Mouse (Mus musculus) limb, embryonic 15.5 days (tissue): ENCODE measurements at regions not wholly inside any gene's neighbourhood (a gene's known extent, or its start where the extent isn't known, plus 50 kb on each side); places are given as distances from the start of the nearest gene placed in this dataset.

Experiments used
- ATAC-seq: fragments of 200-750 bp; cut with Nextera tagmentation; 2 replicates; pipeline ENCODE4 v1.8.0; 2017; ENCODE audit warnings: low read depth, moderate TSS enrichment; ENCODE audit not compliant: insufficient number of reproducible peaks, low FRiP score, low TSS enrichment
- H3K27ac ChIP-seq: fragments of 300-500 bp; sonication (generic); 2 replicates; pipeline ENCODE4 v1.5.1; 2015; ENCODE audit warnings: moderate library complexity, mild to moderate bottlenecking, inconsistent platforms
- H3K27me3 ChIP-seq: fragments of 300-500 bp; sonication (generic); 2 replicates; pipeline ENCODE4 v1.6.1; 2015; ENCODE audit warnings: inconsistent platforms
- H3K36me3 ChIP-seq: fragments of 300-500 bp; sonication (generic); 2 replicates; pipeline ENCODE4 v1.6.1; 2015; ENCODE audit warnings: inconsistent platforms
- H3K4me1 ChIP-seq: fragments of 300-500 bp; sonication (generic); 2 replicates; pipeline ENCODE4 v1.6.1; 2015; ENCODE audit warnings: inconsistent platforms
- H3K4me2 ChIP-seq: fragments of 300-500 bp; sonication (generic); 2 replicates; pipeline ENCODE4 v1.6.1; 2015; ENCODE audit warnings: mild to moderate bottlenecking, inconsistent platforms
- H3K4me3 ChIP-seq: fragments of 300-500 bp; sonication (generic); 2 replicates; pipeline ENCODE4 v1.5.1; 2015; ENCODE audit warnings: mild to moderate bottlenecking, inconsistent platforms
- H3K9ac ChIP-seq: fragments of 300-500 bp; sonication (generic); 2 replicates; pipeline ENCODE4 v1.6.1; 2015; ENCODE audit warnings: inconsistent platforms
- H3K9me3 ChIP-seq: fragments of 300-500 bp; sonication (generic); 2 replicates; pipeline ENCODE4 v1.6.1; 2016; ENCODE audit warnings: inconsistent platforms
- WGBS: fragments of 180-500 bp; shearing (Covaris S2); methylation state at CpG from one replicate; pipeline ENCODE4 v1.1.7; 2015; 5-methylcytosine and 5-hydroxymethylcytosine counted together

GRCm38 (mm10) chr5:54211457-54211856 lies 213.2 kb downstream of the Stim2 start:
- Histone ChIP-seq H3K27ac (no peak overlapping the region), H3K4me3 (no peak overlapping the region), H3K4me1 (no peaks in the 10 kb centered on the region), H3K4me2 (no peak overlapping the region), H3K36me3 (no peaks in the 10 kb centered on the region), H3K9me3 (no peaks in the 10 kb centered on the region), H3K27me3 (no peaks in the 10 kb centered on the region), H3K9ac (no peak overlapping the region)
- no peak for ATAC-seq

- Histone ChIP-seq H3K9ac (no peak overlapping the region), H3K4me1 (no peaks in the 10 kb centered on the region), H3K9me3 (no peaks in the 10 kb centered on the region), H3K4me2 (no peak overlapping the region), H3K4me3 (no peak overlapping the region), H3K36me3 (no peaks in the 10 kb centered on the region), H3K27ac (no peak overlapping the region), H3K27me3 (no peaks in the 10 kb centered on the region)
- WGBS, result 53% methylated on average over 5 of the region's 5 CpGs
- no peak for ATAC-seq
These were observed 213.8 kb downstream of the Stim2 start for GRCm38 (mm10) chr5:54212038-54212589.

DNA sequence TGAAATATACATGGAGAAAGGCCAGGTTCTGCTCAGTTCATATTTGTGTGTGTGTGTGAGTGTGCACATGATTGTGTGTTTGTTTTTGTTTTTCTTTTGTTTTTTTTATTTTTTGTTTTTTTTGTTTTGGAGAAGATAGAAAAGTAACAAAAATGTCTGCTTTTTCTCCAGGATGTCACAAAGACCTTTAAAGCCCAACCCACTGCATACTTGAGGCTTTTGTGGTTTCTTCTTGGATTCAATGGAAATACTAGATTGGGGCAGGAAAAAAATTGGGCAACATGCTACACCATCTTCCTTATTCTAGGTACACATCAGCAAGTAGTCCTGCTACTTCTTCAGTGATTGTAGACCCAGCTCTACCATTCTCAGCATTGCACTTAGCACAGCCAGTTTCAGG lies 226.7 kb downstream of the Stim2 start:
- H3K27ac ChIP-seq, result no peak overlapping the region
- no peak overlapping the region for H3K4me3 ChIP-seq
- no peaks in the 10 kb centered on the region for H3K36me3 ChIP-seq
- no peaks in the 10 kb centered on the region for H3K27me3 ChIP-seq
- ATAC-seq, result no peak
- H3K4me1 ChIP-seq, result no peaks in the 10 kb centered on the region
- H3K9ac ChIP-seq, result no peak overlapping the region
- H3K4me2 ChIP-seq, result no peak overlapping the region
- H3K9me3 ChIP-seq, result no peaks in the 10 kb centered on the region

DNA sequence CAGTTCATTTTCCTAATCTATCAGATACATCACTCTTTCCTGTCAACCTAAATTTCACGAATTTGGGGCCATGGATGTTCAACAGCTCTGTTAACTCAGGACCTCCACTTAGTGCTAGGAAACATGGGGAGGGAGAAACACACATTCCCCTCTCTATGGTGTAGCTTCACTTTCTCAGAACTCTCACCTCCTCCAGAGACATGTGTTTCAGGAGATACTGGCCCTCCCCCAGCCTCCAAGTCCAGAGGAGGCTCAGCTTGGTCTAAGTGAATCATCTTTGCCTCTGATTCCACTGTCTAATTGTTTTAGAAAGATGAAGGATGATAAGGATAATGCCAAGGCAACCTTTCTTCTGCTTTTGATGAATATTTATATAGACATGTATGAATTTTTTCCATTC lies 236.3 kb downstream of the Stim2 start:
- 73% methylated on average over 1 of the region's 1 CpGs for WGBS
- Histone ChIP-seq H3K4me3 (no peak overlapping the region), H3K4me1 (no peaks in the 10 kb centered on the region), H3K27me3 (no peaks in the 10 kb centered on the region), H3K9me3 (no peaks in the 10 kb centered on the region), H3K36me3 (no peaks in the 10 kb centered on the region), H3K4me2 (no peak overlapping the region), H3K27ac (no peak overlapping the region), H3K9ac (no peak overlapping the region)
- ATAC-seq, result no peak

DNA sequence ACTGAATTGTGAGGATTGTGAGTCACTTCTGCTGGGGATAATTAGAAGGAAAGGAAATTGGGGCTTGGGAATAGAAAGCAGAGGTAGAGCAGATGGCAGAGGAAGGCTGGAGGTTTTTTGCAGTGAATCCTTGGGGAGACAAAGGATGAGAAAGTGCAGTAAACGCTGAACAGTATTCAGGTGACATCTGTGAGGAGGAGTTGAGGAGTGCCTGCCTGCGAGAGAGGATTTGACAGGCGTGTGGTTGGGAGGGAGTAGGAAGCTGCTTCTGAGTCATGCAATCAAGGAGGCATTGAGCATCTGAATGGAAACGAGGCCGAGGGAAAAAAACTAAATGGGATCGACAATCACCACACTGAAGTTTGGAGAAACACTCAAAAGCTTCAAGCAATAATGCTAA lies 236.9 kb downstream of the Stim2 start:
- H3K27ac ChIP-seq, result no peak overlapping the region
- ATAC-seq, result no peak
- 62% methylated on average over 6 of the region's 6 CpGs for WGBS
- H3K4me1 ChIP-seq, result no peaks in the 10 kb centered on the region
- no peaks in the 10 kb centered on the region for H3K27me3 ChIP-seq
- H3K4me2 ChIP-seq, result no peak overlapping the region
- H3K9ac ChIP-seq, result no peak overlapping the region
- no peaks in the 10 kb centered on the region for H3K36me3 ChIP-seq
- no peak overlapping the region for H3K4me3 ChIP-seq
- no peaks in the 10 kb centered on the region for H3K9me3 ChIP-seq

DNA sequence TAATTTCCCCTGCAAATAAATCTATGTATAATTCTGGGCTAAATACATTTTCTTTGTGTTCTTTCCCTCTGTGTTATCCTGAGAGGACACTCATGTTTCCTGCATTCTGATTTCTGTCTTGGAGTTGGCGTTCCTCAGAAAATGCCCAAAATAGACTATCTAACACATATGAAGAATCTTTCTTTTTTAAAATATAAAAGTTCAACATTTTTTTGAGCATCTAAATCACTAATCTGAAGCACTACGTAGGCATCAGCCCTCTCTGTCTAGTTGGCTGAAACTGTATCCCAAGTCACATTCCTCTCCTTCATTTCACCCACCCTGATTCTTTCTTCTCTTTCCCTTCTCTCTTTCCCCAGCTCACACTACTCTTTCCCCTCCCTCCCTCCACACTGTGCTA lies 238.9 kb downstream of the Stim2 start:
- no peak overlapping the region for H3K4me2 ChIP-seq
- no peaks in the 10 kb centered on the region for H3K36me3 ChIP-seq
- ATAC-seq, result no peak
- H3K27me3 ChIP-seq, result no peaks in the 10 kb centered on the region
- WGBS, result 86% methylated on average over 2 of the region's 2 CpGs
- H3K4me3 ChIP-seq, result no peak overlapping the region
- H3K9me3 ChIP-seq, result no peaks in the 10 kb centered on the region
- no peaks in the 10 kb centered on the region for H3K4me1 ChIP-seq
- H3K9ac ChIP-seq, result no peak overlapping the region
- no peak overlapping the region for H3K27ac ChIP-seq

DNA sequence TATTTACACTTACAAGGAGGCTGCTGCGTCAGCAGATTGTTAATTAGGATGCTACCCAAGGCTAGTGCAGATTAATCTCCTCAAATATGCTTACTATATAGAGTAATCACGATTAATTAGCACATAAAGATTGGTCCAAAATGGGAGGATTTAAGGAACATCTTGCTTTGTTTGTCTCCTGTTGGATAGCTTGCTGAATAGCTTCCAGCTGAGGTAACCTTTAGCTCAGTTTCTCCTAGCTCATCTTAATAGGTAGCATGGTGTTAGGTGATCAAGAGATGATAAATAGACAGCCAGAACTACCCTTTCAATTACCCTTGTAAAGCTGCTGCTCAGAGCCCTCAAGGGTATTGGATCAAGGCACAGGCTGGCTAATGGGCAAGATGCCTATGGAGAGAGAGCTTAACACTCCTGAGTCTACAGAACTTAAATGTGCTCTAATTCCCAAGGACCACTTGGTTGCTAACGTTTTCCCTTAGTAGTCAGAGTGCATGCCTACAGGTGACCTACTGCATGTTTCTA lies 240.4 kb downstream of the Stim2 start:
- ATAC-seq, result no peak
- no peak overlapping the region for H3K4me3 ChIP-seq
- no peak overlapping the region for H3K9ac ChIP-seq
- no peaks in the 10 kb centered on the region for H3K4me1 ChIP-seq
- H3K27me3 ChIP-seq, result no peaks in the 10 kb centered on the region
- 47% methylated on average over 3 of the region's 3 CpGs for WGBS
- no peak overlapping the region for H3K27ac ChIP-seq
- no peaks in the 10 kb centered on the region for H3K36me3 ChIP-seq
- H3K4me2 ChIP-seq, result no peak overlapping the region
- no peaks in the 10 kb centered on the region for H3K9me3 ChIP-seq

- H3K36me3 ChIP-seq, result no peaks in the 10 kb centered on the region
- no peaks in the 10 kb centered on the region for H3K9me3 ChIP-seq
- no peak overlapping the region for H3K27ac ChIP-seq
- no peaks in the 10 kb centered on the region for H3K27me3 ChIP-seq
- no peaks in the 10 kb centered on the region for H3K4me1 ChIP-seq
- no peak overlapping the region for H3K4me3 ChIP-seq
- no peak overlapping the region for H3K9ac ChIP-seq
- H3K4me2 ChIP-seq, result no peak overlapping the region
- WGBS, result 81% methylated on average over 3 of the region's 3 CpGs
- ATAC-seq, result no peak
These were observed 241.3 kb downstream of the Stim2 start for GRCm38 (mm10) chr5:54239586-54239985.

DNA sequence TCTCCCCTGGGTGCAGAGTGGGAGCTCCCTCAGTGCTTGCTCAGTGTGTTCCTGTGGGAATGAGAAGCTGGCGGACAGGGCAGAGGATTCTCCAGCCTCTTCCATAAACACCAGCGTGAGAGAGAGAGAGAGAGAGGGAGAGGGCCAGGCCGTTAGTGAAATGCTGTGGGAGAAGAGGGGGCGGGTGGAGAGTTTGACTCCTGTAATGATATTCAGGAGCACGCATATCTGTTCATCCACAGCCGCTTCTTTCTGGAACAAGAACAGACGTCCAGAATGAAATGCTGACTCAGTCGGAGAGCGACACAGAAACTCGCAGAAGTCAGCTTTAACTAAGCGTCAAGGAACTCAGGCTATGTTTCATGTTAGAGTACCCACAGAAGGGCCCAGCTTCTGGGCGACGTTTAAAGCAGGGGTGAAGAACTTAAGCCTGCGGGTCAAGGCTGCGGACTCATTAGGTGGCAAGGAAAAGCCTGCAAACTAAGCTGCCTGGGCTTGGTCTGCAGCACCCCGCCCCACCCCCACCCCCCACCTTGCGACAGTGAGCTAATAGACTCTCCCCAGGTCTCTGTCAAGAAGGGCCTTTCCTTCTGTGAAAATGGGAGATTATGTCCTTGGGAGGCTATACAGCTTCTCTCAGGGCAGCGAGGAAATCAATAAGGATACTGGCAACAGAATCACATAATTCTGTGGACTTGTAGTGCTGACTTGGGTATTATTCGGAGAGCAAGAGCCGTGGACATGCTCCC lies 243.0 kb downstream of the Stim2 start:
- Histone ChIP-seq H3K9me3 (no peaks in the 10 kb centered on the region), H3K4me2 (no peak overlapping the region), H3K9ac (no peak overlapping the region), H3K27me3 (no peaks in the 10 kb centered on the region), H3K36me3 (no peaks in the 10 kb centered on the region), H3K27ac (no peak overlapping the region), H3K4me3 (no peak overlapping the region), H3K4me1 (no peaks in the 10 kb centered on the region)
- no peak for ATAC-seq
- WGBS, result 37% methylated on average over 20 of the region's 20 CpGs

DNA sequence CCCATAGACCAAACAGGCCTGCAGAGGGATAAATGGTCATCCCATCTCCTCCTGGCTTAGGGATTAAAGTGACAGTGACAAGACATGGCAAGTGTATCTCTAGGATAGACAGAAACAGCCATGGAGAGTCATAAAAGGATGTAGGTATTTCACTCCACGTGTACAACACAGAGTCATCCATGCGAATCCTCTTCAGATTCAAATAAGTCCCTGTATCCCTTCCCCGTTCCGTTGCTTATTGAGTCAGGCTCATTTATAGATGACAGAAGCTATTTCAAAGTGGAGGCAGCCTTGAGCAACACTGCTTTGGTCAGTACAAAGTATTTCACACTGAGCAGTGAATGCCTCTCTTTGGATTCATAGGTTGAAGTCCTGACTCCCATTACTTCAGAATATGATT lies 243.8 kb downstream of the Stim2 start:
- Histone ChIP-seq H3K36me3 (no peaks in the 10 kb centered on the region), H3K4me1 (no peaks in the 10 kb centered on the region), H3K4me2 (no peak overlapping the region), H3K27ac (no peak overlapping the region), H3K9me3 (no peaks in the 10 kb centered on the region), H3K9ac (no peak overlapping the region), H3K27me3 (no peaks in the 10 kb centered on the region), H3K4me3 (no peak overlapping the region)
- ATAC-seq, result no peak
- WGBS, result 83% methylated on average over 4 of the region's 4 CpGs

GRCm38 (mm10) chr5:54252038-54252437 lies 253.7 kb downstream of the Stim2 start:
- Histone ChIP-seq H3K27ac (no peak overlapping the region), H3K9ac (no peak overlapping the region), H3K4me3 (no peak overlapping the region), H3K4me1 (no peaks in the 10 kb centered on the region), H3K36me3 (no peaks in the 10 kb centered on the region), H3K4me2 (no peak overlapping the region), H3K9me3 (no peaks in the 10 kb centered on the region), H3K27me3 (no peaks in the 10 kb centered on the region)
- no peak for ATAC-seq
- 82% methylated on average over 2 of the region's 2 CpGs for WGBS

- WGBS, result 58% methylated on average over 7 of the region's 7 CpGs
- H3K27me3 ChIP-seq, result no peaks in the 10 kb centered on the region
- no peak overlapping the region for H3K4me3 ChIP-seq
- H3K27ac ChIP-seq, result no peak overlapping the region
- H3K4me2 ChIP-seq, result no peak overlapping the region
- ATAC-seq, result no peak
- no peaks in the 10 kb centered on the region for H3K36me3 ChIP-seq
- H3K9me3 ChIP-seq, result no peaks in the 10 kb centered on the region
- no peak overlapping the region for H3K9ac ChIP-seq
- H3K4me1 ChIP-seq, result no peaks in the 10 kb centered on the region
These were observed 255.7 kb downstream of the Stim2 start for GRCm38 (mm10) chr5:54254005-54254404.
